Mouse (Mus musculus): ENCODE measurements at regions not wholly inside any gene's neighbourhood (a gene's known extent, or its start where the extent isn't known, plus 50 kb on each side); places are given as distances from the start of the nearest gene placed in this dataset.

- TF ChIP-seq CTCF (IDR thresholded peaks at IDR 0.05; ENCODE audit: borderline replicate concordance, insufficient read depth, low read length) (no peak), POLR2A (IDR thresholded peaks at IDR 0.05; ENCODE audit: low read depth, low read length) (no peak)
Measured at GRCm38 (mm10) chr15:59153416-59154250, 264.5 kb downstream of the Gm49356 start.
